Mouse (Mus musculus): Measurements from ENCODE around the gene Fat3. TPM values are rescaled to one million over a fixed set of nuclear protein-coding genes. Genes with fewer than 3 reads are reported as not detected.

Gene Fat3
- polyA plus RNA-seq, 1 experiment = 0.14 TPM

GRCm38 (mm10) chr9:15898112-15898511, 603.0 kb downstream of the Fat3 start:
- no peaks in the 10 kb centered on the region for H3K4me1 ChIP-seq (ENCODE audit: control insufficient read depth, insufficient read depth, low read length)
- no peaks in the 10 kb centered on the region for H3K27me3 ChIP-seq (replicated peaks; ENCODE audit: control insufficient read depth, insufficient read depth, low read length)
- H3K4me3 ChIP-seq (ENCODE audit: insufficient read depth, low read depth, low read length) = no peak overlapping the region
- no peaks in the 10 kb centered on the region for H3K36me3 ChIP-seq (ENCODE audit: control insufficient read depth, insufficient read depth, low read length)
- 81% methylated on average over 2 of the region's 2 CpGs for WGBS
- TF ChIP-seq CTCF (conservative IDR thresholded peaks at IDR 0.05; ENCODE audit: insufficient read depth, insufficient read length, low read depth, low read length) = no peak
- TF ChIP-seq POLR2A (IDR thresholded peaks at IDR 0.05; ENCODE audit: low read depth, low read length) = no peak
- H3K27ac ChIP-seq (ENCODE audit: insufficient read depth, low read depth, low read length) = no peak overlapping the region
- DNase-seq = no peak

DNA sequence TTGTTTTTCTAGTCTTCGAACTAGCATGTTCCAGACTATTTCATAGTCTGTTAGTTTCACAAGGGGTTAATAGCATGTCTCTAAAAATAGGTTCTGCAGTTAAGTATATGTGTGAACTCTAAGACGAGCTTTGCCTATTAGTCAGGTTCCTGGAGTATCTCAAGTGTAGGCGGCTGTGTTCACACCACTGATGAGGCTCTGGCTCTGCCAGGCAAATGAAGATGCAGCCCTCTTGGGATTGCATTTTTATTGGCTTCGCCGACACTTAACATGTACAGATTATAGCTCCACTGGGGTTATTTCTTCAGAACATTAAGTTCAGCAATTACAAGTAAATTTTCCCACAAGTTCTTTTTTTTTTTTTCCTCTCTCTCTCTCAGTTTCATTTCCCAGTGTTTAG, 614.3 kb downstream of the Fat3 start:
- no peak for DNase-seq
- Histone ChIP-seq H3K36me3 (ENCODE audit: control insufficient read depth, insufficient read depth, low read length) (no peaks in the 10 kb centered on the region), H3K4me3 (ENCODE audit: insufficient read depth, low read depth, low read length) (no peak overlapping the region), H3K4me1 (ENCODE audit: control insufficient read depth, insufficient read depth, low read length) (no peaks in the 10 kb centered on the region), H3K27me3 (replicated peaks; ENCODE audit: control insufficient read depth, insufficient read depth, low read length) (no peaks in the 10 kb centered on the region), H3K27ac (ENCODE audit: insufficient read depth, low read depth, low read length) (no peak overlapping the region)
- TF ChIP-seq CTCF (conservative IDR thresholded peaks at IDR 0.05; ENCODE audit: insufficient read depth, insufficient read length, low read depth, low read length) (no peak), POLR2A (IDR thresholded peaks at IDR 0.05; ENCODE audit: low read depth, low read length) (no peak)
- WGBS = 56% methylated on average over 5 of the region's 5 CpGs

GRCm38 (mm10) chr9:15880754-15881153, 620.3 kb downstream of the Fat3 start:
- TF ChIP-seq POLR2A (IDR thresholded peaks at IDR 0.05; ENCODE audit: low read depth, low read length) (no peak), CTCF (conservative IDR thresholded peaks at IDR 0.05; ENCODE audit: insufficient read depth, insufficient read length, low read depth, low read length) (no peak)
- no peaks in the 10 kb centered on the region for H3K4me1 ChIP-seq (ENCODE audit: control insufficient read depth, insufficient read depth, low read length)
- DNase-seq = no peak
- no peaks in the 10 kb centered on the region for H3K36me3 ChIP-seq (ENCODE audit: control insufficient read depth, insufficient read depth, low read length)
- H3K27ac ChIP-seq (ENCODE audit: insufficient read depth, low read depth, low read length) = no peak overlapping the region
- H3K27me3 ChIP-seq (replicated peaks; ENCODE audit: control insufficient read depth, insufficient read depth, low read length) = no peaks in the 10 kb centered on the region
- H3K4me3 ChIP-seq (ENCODE audit: insufficient read depth, low read depth, low read length) = no peak overlapping the region

- Histone ChIP-seq H3K27ac (ENCODE audit: insufficient read depth, low read depth, low read length) (no peak overlapping the region), H3K36me3 (ENCODE audit: control insufficient read depth, insufficient read depth, low read length) (no peaks in the 10 kb centered on the region), H3K4me1 (ENCODE audit: control insufficient read depth, insufficient read depth, low read length) (no peaks in the 10 kb centered on the region), H3K4me3 (ENCODE audit: insufficient read depth, low read depth, low read length) (no peak overlapping the region), H3K27me3 (replicated peaks; ENCODE audit: control insufficient read depth, insufficient read depth, low read length) (no peaks in the 10 kb centered on the region)
- 18% methylated on average over 3 of the region's 3 CpGs for WGBS
- TF ChIP-seq CTCF (conservative IDR thresholded peaks at IDR 0.05; ENCODE audit: insufficient read depth, insufficient read length, low read depth, low read length) = no peak
- no peak for TF ChIP-seq POLR2A (IDR thresholded peaks at IDR 0.05; ENCODE audit: low read depth, low read length)
- DNase-seq = peak; percentile 51
Measured at GRCm38 (mm10) chr9:15880160-15880603, 620.9 kb downstream of the Fat3 start.

GRCm38 (mm10) chr9:15874506-15875160, 626.5 kb downstream of the Fat3 start, which contains the start of gene Mtnr1b:
Gene Mtnr1b, minus strand, starts transcription at chr9:15874556.
- H3K4me3 ChIP-seq (ENCODE audit: insufficient read depth, low read depth, low read length) = no peak within 1 kb of the TSS
- H3K4me1 ChIP-seq (ENCODE audit: control insufficient read depth, insufficient read depth, low read length) = no peaks in the 10 kb centered on the region
- H3K27ac ChIP-seq (ENCODE audit: insufficient read depth, low read depth, low read length) = no peak within 1 kb of the TSS
- H3K36me3 ChIP-seq (ENCODE audit: control insufficient read depth, insufficient read depth, low read length) = no peaks in the 10 kb centered on the region
- DNase-seq = no peak
- no peak for TF ChIP-seq CTCF (conservative IDR thresholded peaks at IDR 0.05; ENCODE audit: insufficient read depth, insufficient read length, low read depth, low read length)
- TF ChIP-seq POLR2A (IDR thresholded peaks at IDR 0.05; ENCODE audit: low read depth, low read length) = no peak
- H3K27me3 ChIP-seq (replicated peaks; ENCODE audit: control insufficient read depth, insufficient read depth, low read length) = no peaks in the 10 kb centered on the region
- WGBS = 67% methylated on average over 19 of the region's 19 CpGs

DNA sequence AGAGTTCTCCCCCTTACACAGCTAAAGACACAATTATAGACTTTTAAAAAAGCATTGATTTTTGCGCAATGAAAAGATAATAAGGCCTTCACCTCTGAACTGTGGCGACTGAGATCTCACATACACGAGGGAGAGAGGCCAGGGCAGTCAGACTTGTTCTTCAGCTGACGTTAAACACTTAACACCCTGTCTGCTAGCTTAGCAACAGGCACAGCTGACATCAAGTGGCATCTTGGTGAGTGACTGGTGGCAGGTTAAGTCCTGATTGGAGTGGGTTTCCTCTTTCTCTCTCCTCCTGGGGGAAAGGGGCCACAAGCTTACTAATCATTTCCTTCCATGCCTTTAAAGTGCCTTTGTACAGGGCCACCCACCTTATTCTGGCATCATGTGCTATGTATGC, 631.1 kb downstream of the Fat3 start:
- TF ChIP-seq CTCF (conservative IDR thresholded peaks at IDR 0.05; ENCODE audit: insufficient read depth, insufficient read length, low read depth, low read length) = no peak
- no peak for TF ChIP-seq POLR2A (IDR thresholded peaks at IDR 0.05; ENCODE audit: low read depth, low read length)
- no peak overlapping the region for H3K4me3 ChIP-seq (ENCODE audit: insufficient read depth, low read depth, low read length)
- 67% methylated on average over 4 of the region's 4 CpGs for WGBS
- H3K36me3 ChIP-seq (ENCODE audit: control insufficient read depth, insufficient read depth, low read length) = no peaks in the 10 kb centered on the region
- H3K27ac ChIP-seq (ENCODE audit: insufficient read depth, low read depth, low read length) = no peak overlapping the region
- DNase-seq = no peak
- no peaks in the 10 kb centered on the region for H3K4me1 ChIP-seq (ENCODE audit: control insufficient read depth, insufficient read depth, low read length)
- no peaks in the 10 kb centered on the region for H3K27me3 ChIP-seq (replicated peaks; ENCODE audit: control insufficient read depth, insufficient read depth, low read length)

DNA sequence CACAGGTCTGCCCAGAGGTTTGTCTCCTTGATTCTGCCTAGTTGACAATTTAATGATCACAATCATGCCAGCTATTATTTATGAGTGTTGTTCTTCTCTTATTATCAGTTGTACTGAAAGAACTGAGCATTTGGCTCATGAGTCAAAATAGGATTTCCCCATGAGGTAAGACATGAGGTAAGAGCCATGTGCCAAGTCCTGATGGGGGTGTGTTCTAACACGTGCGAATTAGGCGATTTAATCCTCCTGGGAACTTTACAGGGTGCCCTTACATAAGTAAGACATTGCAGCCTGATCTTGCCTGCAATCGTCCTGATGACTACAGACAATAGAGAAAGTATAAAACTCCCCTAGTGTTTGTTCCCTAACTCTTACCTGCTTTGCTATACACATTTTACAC, 631.6 kb downstream of the Fat3 start:
- no peak for TF ChIP-seq POLR2A (IDR thresholded peaks at IDR 0.05; ENCODE audit: low read depth, low read length)
- no peak for TF ChIP-seq CTCF (conservative IDR thresholded peaks at IDR 0.05; ENCODE audit: insufficient read depth, insufficient read length, low read depth, low read length)
- Histone ChIP-seq H3K27ac (ENCODE audit: insufficient read depth, low read depth, low read length) (no peak overlapping the region), H3K27me3 (replicated peaks; ENCODE audit: control insufficient read depth, insufficient read depth, low read length) (no peaks in the 10 kb centered on the region), H3K4me3 (ENCODE audit: insufficient read depth, low read depth, low read length) (no peak overlapping the region), H3K4me1 (ENCODE audit: control insufficient read depth, insufficient read depth, low read length) (no peaks in the 10 kb centered on the region), H3K36me3 (ENCODE audit: control insufficient read depth, insufficient read depth, low read length) (no peaks in the 10 kb centered on the region)
- WGBS = 82% methylated on average over 4 of the region's 4 CpGs
- no peak for DNase-seq

Measured in kidney, adult 2 months (tissue).